ENCODE assay signal across 8 mouse cellular contexts in genomic region chr2:132102505-132103130, GRCm38 (mm10). TPM values are rescaled to one million over a fixed set of nuclear protein-coding genes. Genes with fewer than 3 reads are reported as not detected.
DNase-seq lines count a peak whose midpoint lies in the region; ATAC-seq and TF ChIP-seq lines count a peak whose summit lies in the region.

No protein-coding gene starts in this region.

- H3K4me2 ChIP-seq in lung, embryonic 14.5 days: peak overlapping the region; percentile 35
- H3K4me2 ChIP-seq in embryonic facial prominence, embryonic 14.5 days (ENCODE audit: low read depth, low read length): 0 out of 2 replicates have a peak overlapping the region, but pooled peaks have one; percentile 12
- H3K4me2 ChIP-seq in forebrain, embryonic 11.5 days (ENCODE audit: low read depth, low read length, severe bottlenecking): no peak overlapping the region

- H3K9ac ChIP-seq in lung, embryonic 14.5 days: no peak overlapping the region
- H3K9ac ChIP-seq in embryonic facial prominence, embryonic 14.5 days (ENCODE audit: low read depth, low read length): no peak overlapping the region
- H3K9ac ChIP-seq in forebrain, embryonic 11.5 days (ENCODE audit: low read length): no peak overlapping the region

- 59% methylated on average over 10 of the region's 10 CpGs for WGBS in lung, embryonic 14.5 days
- 53% methylated on average over 10 of the region's 10 CpGs for WGBS in embryonic facial prominence, embryonic 14.5 days
- 78% methylated on average over 10 of the region's 10 CpGs for WGBS in forebrain, embryonic 11.5 days

- no peak overlapping the region for H3K27ac ChIP-seq in lung, embryonic 14.5 days (ENCODE audit: low read depth)
- peak overlapping the region; percentile 24; the same call in 1 of the 2 replicates for H3K27ac ChIP-seq in embryonic facial prominence, embryonic 14.5 days (replicated peaks; ENCODE audit: low read depth, low read length)
- H3K27ac ChIP-seq in forebrain, embryonic 11.5 days (ENCODE audit: low read depth, low read length): no peak overlapping the region

- no peaks in the 10 kb centered on the region for H3K27me3 ChIP-seq in lung, embryonic 14.5 days (ENCODE audit: insufficient read depth, low read length)
- no peaks in the 10 kb centered on the region for H3K27me3 ChIP-seq in embryonic facial prominence, embryonic 14.5 days (replicated peaks; ENCODE audit: control insufficient read depth, insufficient read depth, low read length)
- H3K27me3 ChIP-seq in forebrain, embryonic 11.5 days (ENCODE audit: control insufficient read depth, insufficient read depth, low read length): no peaks in the 10 kb centered on the region

- 0 out of 2 replicates have a peak, but pooled peaks cover 6% of the 10 kb centered on the region for H3K4me1 ChIP-seq in lung, embryonic 14.5 days (ENCODE audit: insufficient read depth)
- peaks cover 22% of the 10 kb centered on the region for H3K4me1 ChIP-seq in embryonic facial prominence, embryonic 14.5 days (ENCODE audit: control insufficient read depth, insufficient read depth, low read length)
- 0 out of 2 replicates have a peak, but pooled peaks cover 7% of the 10 kb centered on the region for H3K4me1 ChIP-seq in forebrain, embryonic 11.5 days (replicated peaks; ENCODE audit: control insufficient read depth, insufficient read depth, low read length)

- H3K9me3 ChIP-seq in lung, embryonic 14.5 days (ENCODE audit: low read depth, low read length): no peaks in the 10 kb centered on the region
- H3K9me3 ChIP-seq in embryonic facial prominence, embryonic 14.5 days (ENCODE audit: control insufficient read depth, low read length): no peaks in the 10 kb centered on the region
- H3K9me3 ChIP-seq in forebrain, embryonic 11.5 days (ENCODE audit: control insufficient read depth, low read length): no peaks in the 10 kb centered on the region

- H3K4me3 ChIP-seq in lung, embryonic 14.5 days (ENCODE audit: low read depth, low read length): no peak overlapping the region
- no peak overlapping the region for H3K4me3 ChIP-seq in embryonic facial prominence, embryonic 14.5 days (ENCODE audit: low read depth, low read length)
- H3K4me3 ChIP-seq in forebrain, embryonic 11.5 days (ENCODE audit: low read depth, low read length): no peak overlapping the region

- DNase-seq in lung, embryonic 14.5 days: no peak
- no peak for DNase-seq in lung, postnatal 10 days
- no peak for DNase-seq in embryonic facial prominence, embryonic 14.5 days (ENCODE audit: low spot score)
- peak; percentile 16 for DNase-seq in liver
- peak; percentile 59 to 68 for DNase-seq in spleen, postnatal 36 days (ENCODE audit: low spot score in 2 of 2)
- no peak for DNase-seq in forebrain, embryonic 11.5 days (ENCODE audit: low spot score)
- DNase-seq in thymus, postnatal 4 days: no peak
- DNase-seq in urinary bladder, postnatal 36 days (ENCODE audit: low spot score in 2 of 2): no peak

- TF ChIP-seq CTCF in lung, embryonic 14.5 days (IDR thresholded peaks at IDR 0.05; ENCODE audit: low read depth): no peak

- no peak for ATAC-seq in lung, embryonic 14.5 days (ENCODE audit: insufficient read depth)
- peak; percentile 45; the same call in 1 of the 2 replicates for ATAC-seq in embryonic facial prominence, embryonic 14.5 days (ENCODE audit: low read depth)
- no peak for ATAC-seq in forebrain, embryonic 11.5 days (replicated peaks; ENCODE audit: low FRiP score)

- H3K36me3 ChIP-seq in lung, embryonic 14.5 days (ENCODE audit: insufficient read depth): peaks cover 13% of the 10 kb centered on the region
- H3K36me3 ChIP-seq in embryonic facial prominence, embryonic 14.5 days (ENCODE audit: control insufficient read depth, insufficient read depth, low read length): peaks cover 30% of the 10 kb centered on the region; the same call in 1 of the 2 replicates
- no peaks in the 10 kb centered on the region for H3K36me3 ChIP-seq in forebrain, embryonic 11.5 days (ENCODE audit: control insufficient read depth, insufficient read depth, low read length)

RNA-seq across cellular contexts. Expression of gene Slc23a2, which starts 42.3 kb away (rescaled TPM):
- polyA plus RNA-seq in lung, embryonic 14.5 days (2014; fragmentation: Nextera tagmentation; extraction: Ambion mirVana): 13.8 and 17.3 TPM in 2 replicates
- polyA plus RNA-seq in embryonic facial prominence, embryonic 14.5 days (2014; fragmentation: Nextera tagmentation; extraction: Ambion mirVana): 18.3 and 18.5 TPM in 2 replicates
- 13.5 and 14.2 TPM in 2 replicates for polyA plus RNA-seq in forebrain, embryonic 11.5 days (2014; fragmentation: Nextera tagmentation; extraction: Ambion mirVana)

Comparison
In these comparisons a context has a peak if more than half of its experiments do, and no peak if none do; other contexts are left out.
1. DNase-seq: peak in liver (single experiment) and spleen, postnatal 36 days (2 of 2); none in lung, embryonic 14.5 days (single experiment), lung, postnatal 10 days (single experiment), embryonic facial prominence, embryonic 14.5 days (single experiment), forebrain, embryonic 11.5 days (single experiment), thymus, postnatal 4 days (single experiment) and urinary bladder, postnatal 36 days (0 of 2).